Mouse (Mus musculus) urinary bladder, postnatal 36 days (tissue): Measurements from ENCODE around the gene Ly6g6f.
"Not testable (repeated sequence)": the region's sequence is repeated elsewhere in the genome, so short reads cannot be mapped to it uniquely, and the experiment has no call there.

Source experiments
- DNase-seq, 2 experiments: peaks; one replicate each; pipeline ENCODE4 v3.0.0; 2022; ENCODE audit warnings: low spot score in 2 of 2, mixed read lengths in 1 of 2

The Ly6g6f gene

DNA sequence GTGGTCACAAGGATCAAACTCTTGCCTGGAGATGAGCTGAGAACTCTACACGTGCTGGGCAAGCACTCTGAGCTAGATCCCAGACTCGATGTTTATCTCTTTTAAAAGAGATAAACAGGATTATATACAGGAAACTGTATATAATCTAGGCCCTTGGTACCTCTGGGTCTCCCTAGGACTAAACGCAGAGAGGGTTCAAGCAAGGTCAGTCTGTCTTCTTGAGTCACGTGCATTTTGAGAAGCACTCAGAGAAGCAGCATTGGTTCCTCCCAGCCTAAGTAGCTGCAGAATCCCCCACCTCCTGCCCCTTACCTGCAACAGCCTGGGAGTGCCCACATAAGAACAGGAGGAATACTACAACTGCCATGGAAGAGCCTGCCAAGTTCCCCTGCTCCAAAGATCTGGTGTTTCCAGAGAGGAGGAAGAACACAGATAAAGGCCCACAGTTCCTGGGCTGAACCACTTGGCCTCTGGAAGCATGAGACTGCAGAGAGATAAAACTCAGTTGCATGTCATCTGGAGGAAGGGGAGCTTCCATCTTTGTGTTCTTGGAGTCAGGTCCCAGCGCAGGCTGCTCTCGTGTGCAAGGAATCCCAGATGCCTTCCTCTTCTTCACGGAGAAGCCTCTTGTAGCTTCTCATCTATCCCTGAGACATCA is at the start of gene Ly6g6f:
TSS of gene Ly6g6f (minus strand) at position 403 of the 658 bp plus-strand sequence.
- no peak for DNase-seq

DNA sequence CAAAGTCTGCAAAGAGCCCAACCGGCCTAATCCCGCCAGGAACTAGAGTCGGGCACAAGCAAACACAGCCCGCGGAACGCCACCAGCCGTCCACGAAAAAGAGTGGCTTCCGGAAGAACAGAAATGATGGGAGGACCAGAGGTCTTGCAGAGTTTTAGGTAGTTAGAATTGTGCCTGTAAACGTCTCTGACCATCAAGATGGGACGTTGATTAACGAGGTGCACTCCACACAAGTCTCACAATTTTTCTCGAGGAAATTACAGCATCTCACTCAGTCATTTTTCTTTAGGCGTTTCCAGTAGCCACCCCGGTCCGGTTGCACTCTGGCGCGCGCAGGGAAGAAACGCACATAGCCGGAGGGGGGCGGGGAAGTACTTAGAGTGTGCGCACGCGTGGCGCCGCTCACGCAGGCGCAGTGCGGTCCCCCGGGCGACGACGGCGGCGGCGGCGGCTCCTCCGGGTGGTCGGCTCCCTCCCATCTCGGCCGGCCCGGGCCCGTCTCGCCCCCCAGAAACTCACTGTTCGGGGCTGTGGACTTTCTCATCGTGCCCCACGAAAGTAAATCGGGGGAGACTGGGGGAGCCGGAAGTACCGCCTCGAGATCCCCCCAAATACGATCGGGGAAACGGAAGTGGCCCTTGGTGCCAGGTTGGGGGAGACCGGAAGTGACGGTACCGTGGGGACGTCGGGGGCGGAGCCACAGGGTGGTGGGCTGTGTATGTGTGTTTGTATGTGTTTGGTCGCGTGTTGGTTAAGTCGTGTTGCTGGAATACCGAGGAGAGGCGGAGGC is 49.6 kb upstream of the Ly6g6f start, which contains the start of gene Bag6:
TSS of gene Bag6 (plus strand) at position 378 of the 790 bp plus-strand sequence.
- DNase-seq, result peak; percentile 92

- DNase-seq, result no peak
Observed at GRCm38 (mm10) chr17:35133517-35133916, 48.1 kb upstream of the Ly6g6f start.

- DNase-seq, result no peak
Observed at GRCm38 (mm10) chr17:35132174-35132560, 46.8 kb upstream of the Ly6g6f start.

GRCm38 (mm10) chr17:35131500-35132173 is 46.2 kb upstream of the Ly6g6f start, which contains the start of gene Apom:
Apom (minus strand) TSS chr17:35132050.
- DNase-seq, result no peak

DNA sequence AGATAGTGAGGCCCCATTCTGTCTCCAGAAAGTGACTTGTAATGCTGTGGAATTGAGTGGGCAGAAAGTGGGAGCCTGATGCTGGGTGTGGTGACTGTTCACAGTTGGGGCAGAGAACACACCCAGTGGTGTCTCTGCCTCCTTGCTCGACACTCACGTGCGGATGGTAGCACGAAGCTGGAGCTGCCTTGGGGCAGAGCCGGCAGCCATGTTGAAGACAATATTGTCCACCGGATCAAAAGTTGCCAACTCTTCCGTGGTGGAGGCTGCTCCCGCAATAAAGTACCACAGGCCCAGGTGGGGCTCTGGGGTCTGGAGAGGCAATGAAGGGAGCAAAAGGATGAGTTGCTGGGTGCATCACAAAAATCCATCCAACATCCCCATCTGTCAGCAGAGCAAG is 45.6 kb upstream of the Ly6g6f start:
- no peak for DNase-seq

- no peak for DNase-seq
Observed at GRCm38 (mm10) chr17:35128996-35129395, 43.6 kb upstream of the Ly6g6f start.

DNA sequence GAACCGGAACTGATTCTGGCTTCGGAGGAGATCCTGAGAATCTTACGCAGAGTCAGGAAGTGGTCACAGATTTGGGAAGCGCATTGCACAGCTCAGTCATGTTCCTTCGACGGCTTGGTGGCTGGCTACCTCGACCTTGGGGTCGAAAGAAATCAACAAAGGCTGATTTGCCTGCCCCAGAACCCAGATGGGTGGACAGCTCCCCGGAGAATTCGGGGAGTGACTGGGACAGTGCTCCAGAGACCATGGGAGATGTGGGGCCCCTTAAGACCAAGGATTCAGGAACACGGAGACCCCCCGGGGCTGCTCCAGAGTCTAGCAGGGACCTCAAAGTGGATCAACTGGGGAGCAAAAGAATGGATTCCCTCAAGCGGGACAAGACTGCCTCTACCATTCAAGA is 41.6 kb upstream of the Ly6g6f start:
- no peak for DNase-seq

DNA sequence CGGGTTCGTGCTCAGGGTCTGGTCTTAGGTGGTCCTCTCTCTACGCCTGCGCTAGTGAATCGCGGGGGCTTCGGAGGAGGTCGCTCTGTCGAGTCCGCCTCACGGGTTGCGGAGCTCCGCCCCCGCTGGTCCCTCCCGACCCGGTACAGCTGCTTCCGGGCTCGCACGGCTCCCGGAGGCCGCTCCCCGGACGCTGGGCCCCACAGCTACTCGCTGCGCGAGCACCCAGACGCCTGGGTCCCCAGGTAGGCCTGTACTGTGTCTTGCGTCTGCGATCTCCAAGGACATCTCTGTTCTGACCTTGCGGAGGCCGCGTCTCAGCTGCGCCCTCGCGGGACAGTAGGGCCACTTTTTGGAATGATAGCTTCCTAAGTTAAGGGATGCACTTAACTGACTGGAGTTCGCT is 40.8 kb upstream of the Ly6g6f start, which contains the start of gene D17H6S53E:
TSS of gene D17H6S53E (plus strand) at position 168 of the 406 bp plus-strand sequence.
- peak; percentile 71 to 79 for DNase-seq

DNA sequence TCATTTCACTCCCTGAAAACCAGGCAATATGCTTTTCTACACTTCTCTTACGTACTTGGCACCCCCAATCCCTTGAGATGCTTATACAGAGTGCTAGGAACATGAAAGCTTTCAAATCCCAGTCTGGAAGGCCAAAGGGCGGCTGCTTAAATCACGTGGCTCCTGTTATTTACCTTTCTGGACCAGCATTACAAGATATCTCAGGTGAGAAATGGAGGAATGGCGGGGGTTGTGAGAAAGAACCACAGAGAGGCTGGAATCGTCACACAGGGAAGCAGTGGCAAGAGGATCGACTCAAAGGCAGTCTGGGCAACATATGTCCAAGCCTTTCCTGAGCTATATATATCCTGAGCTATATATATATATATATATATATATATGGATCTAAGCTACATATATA is 40.2 kb upstream of the Ly6g6f start:
- DNase-seq, result no peak

DNA sequence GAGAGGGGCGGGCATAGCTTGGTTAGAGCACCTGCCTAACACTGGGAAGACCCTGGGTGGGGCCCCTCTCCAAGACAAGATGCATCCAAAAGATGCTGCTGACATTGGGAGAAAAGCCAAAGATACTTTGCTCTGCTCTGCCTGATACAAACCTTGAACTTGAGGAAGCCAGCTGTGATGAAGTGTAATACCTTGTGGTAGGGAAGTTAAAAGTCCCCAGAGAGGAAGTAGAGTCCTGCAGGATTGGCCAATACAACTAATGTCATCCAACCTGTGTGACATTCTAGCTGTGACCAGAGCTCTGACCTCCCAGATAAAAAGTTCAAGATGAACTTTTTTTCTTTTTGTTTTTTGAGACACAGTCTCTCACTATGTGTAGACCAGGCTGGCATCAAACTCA is 39.7 kb upstream of the Ly6g6f start:
- DNase-seq, result no peak

- not testable (repeated sequence) for DNase-seq
Observed at GRCm38 (mm10) chr17:35124261-35124896, 39.0 kb upstream of the Ly6g6f start.

DNA sequence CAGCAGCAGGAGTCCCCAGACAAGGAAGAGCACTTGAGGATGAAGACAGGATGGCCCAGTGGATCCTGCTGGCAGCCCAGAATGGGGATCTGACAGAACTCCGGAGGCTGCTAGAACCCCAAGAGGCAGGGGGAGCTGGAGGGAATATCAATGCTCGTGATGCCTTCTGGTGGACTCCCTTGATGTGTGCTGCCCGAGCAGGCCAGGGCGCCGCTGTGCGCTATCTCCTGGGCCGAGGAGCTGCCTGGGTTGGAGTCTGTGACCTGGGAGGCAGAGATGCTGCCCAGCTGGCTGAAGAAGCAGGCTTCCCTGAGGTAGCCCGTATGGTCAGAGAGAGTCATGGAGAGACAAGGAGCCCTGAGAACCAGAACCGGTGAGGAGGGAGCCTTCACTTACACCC is 37.9 kb upstream of the Ly6g6f start:
- DNase-seq, result not testable (repeated sequence)

DNA sequence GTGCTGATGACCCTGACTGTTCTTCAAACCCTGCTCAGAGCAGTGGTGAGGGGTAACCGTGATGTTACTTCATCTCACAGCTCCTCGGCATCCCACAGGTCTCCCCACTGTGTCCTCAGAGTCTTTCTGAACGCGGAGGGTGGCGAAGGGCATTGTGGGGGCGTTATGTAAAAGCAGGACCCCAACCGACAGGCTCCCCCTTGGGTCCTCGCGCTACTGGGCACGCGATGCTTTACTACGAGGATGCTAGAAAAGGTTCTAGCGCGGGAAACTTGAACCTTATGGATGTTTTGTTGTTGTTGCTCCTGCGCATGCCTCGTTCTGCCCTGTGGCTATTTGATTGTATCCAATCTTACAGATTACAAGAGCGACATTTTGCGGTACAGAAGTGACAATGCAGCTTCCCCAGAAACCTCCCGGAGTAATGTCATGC is 36.5 kb upstream of the Ly6g6f start, which contains the start of gene Csnk2b:
TSS of gene Csnk2b (minus strand) at position 183 of the 433 bp plus-strand sequence.
- DNase-seq, result no peak

GRCm38 (mm10) chr17:35121143-35121799 is 35.9 kb upstream of the Ly6g6f start, which contains the start of gene Gpank1:
Gpank1 (plus strand) TSS chr17:35121455.
- peak; percentile 94 to 98 for DNase-seq

DNA sequence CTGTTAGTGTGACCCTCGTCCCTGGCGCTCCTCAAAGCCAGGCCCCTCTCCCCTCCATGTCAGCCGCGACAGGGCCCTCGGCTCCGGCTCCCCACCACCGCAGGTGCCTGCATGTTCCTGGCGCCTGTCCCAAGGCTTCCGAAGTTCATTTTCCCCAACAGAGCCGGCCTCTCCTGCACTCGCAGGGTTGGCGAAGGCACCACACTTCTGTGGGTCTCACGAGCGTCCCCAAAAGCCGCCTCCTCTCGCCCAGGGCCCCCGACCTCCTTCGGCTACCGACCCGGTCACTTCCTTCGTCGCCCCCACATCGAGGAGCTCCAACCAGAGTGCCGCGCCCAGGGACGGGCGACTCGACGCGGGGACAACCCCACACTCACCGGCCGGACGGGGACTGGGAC is 35.3 kb upstream of the Ly6g6f start:
- DNase-seq, result peak in 1 of 2 experiments; percentile 43

DNA sequence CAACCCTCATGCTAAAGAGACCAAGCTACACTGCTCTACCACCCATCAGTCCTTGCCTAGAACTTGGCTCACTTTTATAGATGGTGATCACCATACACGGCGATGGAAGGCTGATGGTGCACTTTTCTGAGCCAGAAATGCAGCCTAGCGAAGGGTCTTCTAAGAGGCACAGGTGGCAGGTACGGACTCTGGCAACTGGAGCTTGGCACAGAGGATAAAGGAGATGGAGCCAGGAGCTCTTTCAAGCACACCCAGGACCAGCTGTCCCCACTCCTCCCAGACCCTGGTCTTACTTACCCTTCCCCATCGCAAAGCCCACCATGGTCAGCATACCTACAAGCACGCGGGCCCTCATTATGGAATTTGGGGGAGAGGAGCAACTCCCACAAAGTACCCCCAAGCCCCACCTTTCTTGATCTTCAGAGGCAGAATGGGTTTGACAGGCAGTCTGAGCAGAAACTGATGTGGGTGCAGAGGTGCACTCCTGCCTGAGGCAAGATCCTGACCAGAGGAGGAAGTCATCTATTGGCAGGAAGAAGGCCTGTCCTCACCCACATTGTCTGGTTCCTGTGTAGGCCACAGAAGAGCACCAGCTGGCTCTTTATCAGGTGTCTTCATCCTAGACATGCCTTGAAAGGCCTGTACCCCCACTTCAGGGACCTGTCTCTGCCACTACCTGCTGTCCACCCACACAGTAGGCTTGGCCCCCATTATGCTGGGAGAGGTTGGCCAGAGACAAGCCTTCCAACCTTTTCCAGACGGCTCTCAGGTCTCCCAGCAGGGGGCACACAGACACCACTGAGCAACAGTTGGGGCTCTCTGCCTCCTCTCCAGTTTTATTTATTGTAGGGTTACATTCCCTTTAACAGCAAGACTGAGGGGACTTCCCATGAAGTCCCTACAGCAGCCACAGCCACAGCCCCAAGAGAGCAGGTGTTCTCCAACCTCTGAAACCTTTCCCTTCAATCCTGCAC is 29.9 kb upstream of the Ly6g6f start, which contains the start of gene Ly6g5b:
TSS of gene Ly6g5b (minus strand) at position 383 of the 974 bp plus-strand sequence.
- DNase-seq, result no peak

- DNase-seq, result no peak
Observed at GRCm38 (mm10) chr17:35111774-35112173, 26.4 kb upstream of the Ly6g6f start.

- no peak for DNase-seq
Observed at GRCm38 (mm10) chr17:35108097-35108496, 22.7 kb upstream of the Ly6g6f start, which contains the start of gene Ly6g5c. Ly6g5c (plus strand) TSS chr17:35108279.

- DNase-seq, result no peak
Observed at GRCm38 (mm10) chr17:35106522-35106921, 21.1 kb upstream of the Ly6g6f start.
